Mouse (Mus musculus): ENCODE data around the gene Sh2d3c.

GRCm38 (mm10) chr2:32768661-32769285 lies 47.9 kb downstream of the Sh2d3c start:
- TF ChIP-seq CTCF (IDR thresholded peaks at IDR 0.05; ENCODE audit: low read depth) (no peak), EP300 (IDR thresholded peaks at IDR 0.05; ENCODE audit: low read depth) (no peak)
